Mouse (Mus musculus) midbrain, embryonic 11.5 days (tissue): ENCODE measurements at regions not wholly inside any gene's neighbourhood (a gene's known extent, or its start where the extent isn't known, plus 50 kb on each side); places are given as distances from the start of the nearest gene placed in this dataset.

Experiments
- ATAC-seq: fragments of 200-750 bp; cut with Nextera tagmentation; 2 replicates; pipeline ENCODE4 v1.8.0; 2017; ENCODE audit warnings: moderate TSS enrichment, moderate library complexity; ENCODE audit not compliant: low FRiP score
- DNase-seq: peaks from one replicate; pipeline ENCODE4 v3.0.0; 2015; ENCODE audit warnings: low spot score; ENCODE audit errors: missing footprints
- H3K27ac ChIP-seq: fragments of 300-500 bp; sonication (generic); 2 replicates; pipeline ENCODE4 v1.5.1; 2014; ENCODE audit warnings: low read depth, low read length
- H3K27me3 ChIP-seq: fragments of 300-500 bp; sonication (generic); 2 replicates; pipeline ENCODE4 v1.6.1; 2014; ENCODE audit warnings: mild to moderate bottlenecking, low read length, moderate library complexity, mixed read lengths; ENCODE audit not compliant: control insufficient read depth, insufficient read depth
- H3K36me3 ChIP-seq: fragments of 300-500 bp; sonication (generic); 2 replicates; pipeline ENCODE4 v1.6.1; 2014; ENCODE audit warnings: mild to moderate bottlenecking, low read length, moderate library complexity, mixed read lengths; ENCODE audit not compliant: control insufficient read depth, insufficient read depth
- H3K4me1 ChIP-seq: fragments of 300-500 bp; sonication (generic); 2 replicates; pipeline ENCODE4 v1.6.1; 2014; ENCODE audit warnings: low read length; ENCODE audit not compliant: control insufficient read depth, insufficient read depth
- H3K4me2 ChIP-seq: fragments of 300-500 bp; sonication (generic); 2 replicates; pipeline ENCODE4 v1.6.1; 2014; ENCODE audit warnings: mild to moderate bottlenecking, moderate library complexity
- H3K4me3 ChIP-seq: fragments of 300-500 bp; sonication (generic); 2 replicates; pipeline ENCODE4 v1.5.1; 2014; ENCODE audit warnings: low read depth, low read length
- H3K9ac ChIP-seq: fragments of 300-500 bp; sonication (generic); 2 replicates; pipeline ENCODE4 v1.6.1; 2014; ENCODE audit warnings: low read length
- H3K9me3 ChIP-seq: fragments of 300-500 bp; sonication (generic); 2 replicates; pipeline ENCODE4 v1.6.1; 2016; ENCODE audit warnings: low read length; ENCODE audit not compliant: control insufficient read depth
- WGBS: fragments of 180-500 bp; shearing (Covaris S2); extraction: QIAGEN DNeasy Blood & Tissue Kit; methylation state at CpG from one replicate; pipeline ENCODE4 v1.1.7; 2014; 5-methylcytosine and 5-hydroxymethylcytosine counted together

DNA sequence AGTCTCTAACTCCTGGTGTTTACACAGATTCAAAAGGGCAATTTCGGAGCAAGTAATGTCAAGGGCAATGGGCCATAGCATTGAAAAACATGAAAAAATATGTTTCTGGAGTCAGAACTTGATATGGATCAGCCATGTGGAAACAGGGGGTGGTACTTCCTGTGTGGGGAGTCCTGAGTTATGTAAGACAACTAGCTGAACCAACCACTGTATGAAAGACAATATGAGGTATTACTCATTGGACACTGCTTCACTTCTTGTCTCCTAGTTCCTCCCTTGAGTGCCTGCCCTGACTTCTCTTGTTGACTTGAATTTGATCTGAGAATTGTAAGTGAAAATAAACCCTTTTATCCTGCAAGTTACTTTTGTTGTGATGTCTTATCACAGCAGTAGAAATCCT lies 580.0 kb upstream of the Cdh12 start:
- ATAC-seq (no peak), DNase-seq (no peak)
- Histone ChIP-seq H3K4me2 (no peak overlapping the region), H3K36me3 (no peaks in the 10 kb centered on the region), H3K9me3 (no peaks in the 10 kb centered on the region), H3K4me1 (no peaks in the 10 kb centered on the region), H3K27me3 (no peaks in the 10 kb centered on the region), H3K9ac (no peak overlapping the region), H3K27ac (no peak overlapping the region), H3K4me3 (no peak overlapping the region)
- WGBS, result 90% methylated on average over 1 of the region's 1 CpGs

GRCm38 (mm10) chr15:19872611-19873010 lies 576.5 kb upstream of the Cdh12 start:
- DNase-seq (no peak), ATAC-seq (no peak)
- WGBS, result 81% methylated on average over 2 of the region's 2 CpGs
- H3K36me3 ChIP-seq, result no peaks in the 10 kb centered on the region
- no peaks in the 10 kb centered on the region for H3K27me3 ChIP-seq
- H3K4me3 ChIP-seq, result no peak overlapping the region
- H3K4me1 ChIP-seq, result no peaks in the 10 kb centered on the region
- no peak overlapping the region for H3K4me2 ChIP-seq
- H3K27ac ChIP-seq, result no peak overlapping the region
- no peak overlapping the region for H3K9ac ChIP-seq
- no peaks in the 10 kb centered on the region for H3K9me3 ChIP-seq
